Mouse (Mus musculus): Measurements from ENCODE around the gene Cdc34.
"Not testable (repeated sequence)": the region's sequence is repeated elsewhere in the genome, so short reads cannot be mapped to it uniquely, and the experiment has no call there.

The Cdc34 gene

GRCm38 (mm10) chr10:79697916-79698315 lies 15.9 kb downstream of the Cdc34 start:
- no peak for DNase-seq

GRCm38 (mm10) chr10:79698459-79698858 lies 16.5 kb downstream of the Cdc34 start:
- no peak for DNase-seq

- DNase-seq = no peak
These were observed 18.7 kb downstream of the Cdc34 start for GRCm38 (mm10) chr10:79700676-79701075.

- DNase-seq = no peak
These were observed 19.6 kb downstream of the Cdc34 start for GRCm38 (mm10) chr10:79701443-79702129.

- DNase-seq = not testable (repeated sequence)
These were observed 21.0 kb downstream of the Cdc34 start for GRCm38 (mm10) chr10:79702970-79703369.

- no peak for DNase-seq
These were observed 21.5 kb downstream of the Cdc34 start for GRCm38 (mm10) chr10:79703541-79703940.

- DNase-seq = peak; percentile 98 to 99
These were observed 22.3 kb downstream of the Cdc34 start, which contains the start of gene Bsg for GRCm38 (mm10) chr10:79704065-79704969. Gene Bsg, plus strand, starts transcription at chr10:79704491.

GRCm38 (mm10) chr10:79704970-79705360 lies 23.0 kb downstream of the Cdc34 start:
- DNase-seq = no peak

- DNase-seq = no peak
These were observed 24.0 kb downstream of the Cdc34 start for GRCm38 (mm10) chr10:79705951-79706350.

GRCm38 (mm10) chr10:79706406-79707094 lies 24.6 kb downstream of the Cdc34 start:
- DNase-seq = no peak

- DNase-seq = no peak
These were observed 25.2 kb downstream of the Cdc34 start for GRCm38 (mm10) chr10:79707162-79707561.

GRCm38 (mm10) chr10:79707759-79708158 lies 25.8 kb downstream of the Cdc34 start:
- no peak for DNase-seq

- DNase-seq = no peak
These were observed 26.7 kb downstream of the Cdc34 start for GRCm38 (mm10) chr10:79708668-79709067.

GRCm38 (mm10) chr10:79709307-79709706 lies 27.3 kb downstream of the Cdc34 start:
- DNase-seq = no peak

- no peak for DNase-seq
These were observed 30.0 kb downstream of the Cdc34 start for GRCm38 (mm10) chr10:79712029-79712428.

- no peak for DNase-seq
These were observed 30.6 kb downstream of the Cdc34 start for GRCm38 (mm10) chr10:79712499-79713126.

GRCm38 (mm10) chr10:79713163-79713562 lies 31.2 kb downstream of the Cdc34 start:
- no peak for DNase-seq

- DNase-seq = no peak
These were observed 33.0 kb downstream of the Cdc34 start for GRCm38 (mm10) chr10:79714996-79715395.

GRCm38 (mm10) chr10:79716254-79716987 lies 34.4 kb downstream of the Cdc34 start, which contains the start of gene Hcn2:
Gene Hcn2, plus strand, starts transcription at chr10:79716634.
- DNase-seq = no peak

- DNase-seq = no peak
These were observed 35.0 kb downstream of the Cdc34 start for GRCm38 (mm10) chr10:79716988-79717355.

GRCm38 (mm10) chr10:79717640-79718357 lies 35.8 kb downstream of the Cdc34 start:
- no peak for DNase-seq

All from thymus, adult 18-20 months (tissue).